ENCODE assay signal across 29 mouse cellular contexts in the genomic region with DNA sequence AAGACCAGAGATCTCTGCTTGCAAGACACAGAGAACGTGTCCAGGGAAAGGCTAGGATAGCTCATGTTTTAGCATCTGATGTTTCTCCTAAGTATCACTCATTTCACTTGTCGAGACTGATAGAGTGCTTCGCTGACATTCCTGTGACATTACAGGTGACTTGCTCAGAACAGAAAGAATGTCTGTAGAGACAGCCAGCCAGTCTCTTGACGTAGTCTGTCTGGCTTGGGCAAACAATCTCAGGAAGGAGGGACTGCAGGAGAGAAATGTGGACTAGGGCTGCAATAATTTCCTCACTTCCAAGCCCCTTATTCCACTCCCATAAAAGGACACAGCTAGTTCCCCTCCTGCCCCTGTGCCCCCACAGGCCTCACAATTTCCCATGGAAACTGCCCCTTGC. TPM values are rescaled to one million over a fixed set of nuclear protein-coding genes. Genes with fewer than 3 reads are reported as not detected.
A peak's percentile ranks its signal among the peaks of the same experiment; 100 is the strongest.
DNase-seq lines count a peak whose midpoint lies in the region; ATAC-seq and TF ChIP-seq lines count a peak whose summit lies in the region.
"Had no signal": no experiment of that assay in that cellular context is flagged by ENCODE, and none has a peak within 500 bp of the region (broad histone marks: within the 10 kb centered on the region; RNA-seq: fewer than 3 reads in every experiment).

No protein-coding gene starts in this region.

- TF ChIP-seq POLR2A in embryonic fibroblast, embryonic 13.5 days (IDR thresholded peaks at IDR 0.05; ENCODE audit: low read depth, low read length) = no peak

- H3K4me2 ChIP-seq in heart, embryonic 13.5 days = no peak overlapping the region
- H3K4me2 ChIP-seq in lung, embryonic 16.5 days (ENCODE audit: low read depth, low read length) = no peak overlapping the region
- H3K4me2 ChIP-seq in intestine, postnatal 0 days (replicated peaks; ENCODE audit: low read depth) = no peak overlapping the region
- H3K4me2 ChIP-seq: embryonic facial prominence, embryonic 12.5 days; forebrain, embryonic 12.5 days had no signal

- H3K9me3 ChIP-seq in heart, embryonic 13.5 days = no peaks in the 10 kb centered on the region
- H3K9me3 ChIP-seq in heart, embryonic 10.5 days = no peaks in the 10 kb centered on the region
- H3K9me3 ChIP-seq in lung, embryonic 16.5 days (ENCODE audit: control insufficient read depth, low read length) = no peaks in the 10 kb centered on the region
- H3K9me3 ChIP-seq in intestine, postnatal 0 days (ENCODE audit: control insufficient read depth) = no peaks in the 10 kb centered on the region
- H3K9me3 ChIP-seq: embryonic facial prominence, embryonic 10.5 days; embryonic facial prominence, embryonic 12.5 days; forebrain, embryonic 10.5 days; forebrain, embryonic 12.5 days; G1E had no signal

- H3K27me3 ChIP-seq in heart, embryonic 13.5 days (replicated peaks) = no peaks in the 10 kb centered on the region
- no peaks in the 10 kb centered on the region for H3K27me3 ChIP-seq in heart, embryonic 10.5 days (ENCODE audit: insufficient read depth, poor library complexity, severe bottlenecking)
- no peaks in the 10 kb centered on the region for H3K27me3 ChIP-seq in lung, embryonic 16.5 days (ENCODE audit: control insufficient read depth, insufficient read depth, low read depth, low read length)
- H3K27me3 ChIP-seq in intestine, postnatal 0 days (replicated peaks; ENCODE audit: control insufficient read depth, insufficient read depth, low read length) = no peaks in the 10 kb centered on the region
- H3K27me3 ChIP-seq: CH12.LX; embryonic facial prominence, embryonic 12.5 days; forebrain, embryonic 12.5 days; Patski had no signal

- H3K4me3 ChIP-seq in heart, embryonic 13.5 days = no peak overlapping the region
- no peak overlapping the region for H3K4me3 ChIP-seq in heart, embryonic 10.5 days
- no peak overlapping the region for H3K4me3 ChIP-seq in lung, embryonic 16.5 days (ENCODE audit: low read length)
- no peak overlapping the region for H3K4me3 ChIP-seq in embryonic fibroblast, embryonic 13.5 days (ENCODE audit: insufficient read depth, low read length)
- H3K4me3 ChIP-seq in intestine, postnatal 0 days (ENCODE audit: low read depth, low read length) = no peak overlapping the region
- H3K4me3 ChIP-seq: embryonic facial prominence, embryonic 10.5 days; embryonic facial prominence, embryonic 12.5 days; erythroblast, embryonic 14.5 days; forebrain, embryonic 10.5 days; forebrain, embryonic 12.5 days had no signal

- TF ChIP-seq CTCF in embryonic fibroblast, embryonic 13.5 days (IDR thresholded peaks at IDR 0.05; ENCODE audit: borderline replicate concordance, insufficient read depth, low read length) = no peak
- no peak for TF ChIP-seq CTCF in intestine, postnatal 0 days (IDR thresholded peaks at IDR 0.05; ENCODE audit: low read depth)

- 0 out of 2 replicates have a peak overlapping the region, but pooled peaks have one; percentile 5 for H3K27ac ChIP-seq in heart, embryonic 13.5 days (replicated peaks)
- no peak overlapping the region for H3K27ac ChIP-seq in heart, embryonic 10.5 days
- no peak overlapping the region for H3K27ac ChIP-seq in lung, embryonic 16.5 days (ENCODE audit: low read length)
- peak overlapping the region; percentile 60; the same call in 1 of the 2 replicates for H3K27ac ChIP-seq in embryonic fibroblast, embryonic 13.5 days (ENCODE audit: insufficient read depth, low read length)
- no peak overlapping the region for H3K27ac ChIP-seq in intestine, postnatal 0 days (ENCODE audit: low read depth, low read length)
- H3K27ac ChIP-seq: embryonic facial prominence, embryonic 10.5 days; embryonic facial prominence, embryonic 12.5 days; forebrain, embryonic 10.5 days; forebrain, embryonic 12.5 days had no signal

- peaks cover 7% of the 10 kb centered on the region; the same call in 1 of the 2 replicates for H3K4me1 ChIP-seq in heart, embryonic 13.5 days
- peaks cover 4% of the 10 kb centered on the region; the same call in 1 of the 2 replicates for H3K4me1 ChIP-seq in heart, embryonic 10.5 days
- no peaks in the 10 kb centered on the region for H3K4me1 ChIP-seq in lung, embryonic 16.5 days (replicated peaks; ENCODE audit: control insufficient read depth, insufficient read depth, low read length)
- H3K4me1 ChIP-seq in embryonic fibroblast, embryonic 13.5 days (ENCODE audit: control insufficient read depth, insufficient read depth, low read length) = peaks cover 6% of the 10 kb centered on the region; the same call in 1 of the 2 replicates
- no peaks in the 10 kb centered on the region for H3K4me1 ChIP-seq in intestine, postnatal 0 days (replicated peaks; ENCODE audit: control insufficient read depth, insufficient read depth, low read length)
- H3K4me1 ChIP-seq: embryonic facial prominence, embryonic 12.5 days; forebrain, embryonic 12.5 days had no signal

- H3K9ac ChIP-seq in heart, embryonic 13.5 days = no peak overlapping the region
- H3K9ac ChIP-seq in lung, embryonic 16.5 days (ENCODE audit: low read length) = no peak overlapping the region
- H3K9ac ChIP-seq in intestine, postnatal 0 days (ENCODE audit: low read depth, low read length) = no peak overlapping the region
- H3K9ac ChIP-seq: embryonic facial prominence, embryonic 12.5 days; forebrain, embryonic 12.5 days had no signal

- 41% methylated on average over 4 of the region's 4 CpGs for WGBS in heart, embryonic 13.5 days
- 49% methylated on average over 4 of the region's 4 CpGs for WGBS in heart, embryonic 10.5 days
- WGBS in lung, embryonic 16.5 days = 32% methylated on average over 4 of the region's 4 CpGs
- WGBS in intestine, postnatal 0 days = 45% methylated on average over 4 of the region's 4 CpGs

- DNase-seq in heart, embryonic 10.5 days (ENCODE audit: low spot score) = no peak
- no peak for DNase-seq in lung, postnatal 25 days (ENCODE audit: low spot score)
- peak; percentile 21 for DNase-seq in lung, postnatal 36 days
- no peak for DNase-seq in lung, postnatal 14 days
- DNase-seq: adrenal gland, adult 8-10 months; adrenal gland, postnatal 14 days; adrenal gland, postnatal 36 days; B cell, adult 2 months; cerebellum, adult 11-12 months; cerebellum, adult 2 months; cerebellum, adult 9-10 months; cerebellum, postnatal 10 days; cerebellum, postnatal 25 days had no signal

- ATAC-seq in heart, embryonic 13.5 days (ENCODE audit: extremely low read depth, insufficient number of reproducible peaks, low FRiP score, low TSS enrichment) = no peak
- 0 out of 2 replicates have a peak, but pooled peaks have one; percentile 38 for ATAC-seq in lung, embryonic 16.5 days (ENCODE audit: low read depth)
- no peak for ATAC-seq in intestine, postnatal 0 days
- ATAC-seq: activated CD4-positive, CD25-positive, alpha-beta regulatory T cell, adult 4 months; CD4-positive, CD25-positive, alpha-beta regulatory T cell, adult 4 months; forebrain, embryonic 14.5 days; forebrain, embryonic 16.5 days; Patski had no signal

- H3K36me3 ChIP-seq in heart, embryonic 13.5 days = no peaks in the 10 kb centered on the region
- H3K36me3 ChIP-seq in heart, embryonic 10.5 days = no peaks in the 10 kb centered on the region
- H3K36me3 ChIP-seq in lung, embryonic 16.5 days (ENCODE audit: control insufficient read depth, insufficient read depth, low read length) = no peaks in the 10 kb centered on the region
- H3K36me3 ChIP-seq in intestine, postnatal 0 days (ENCODE audit: control insufficient read depth, insufficient read depth) = no peaks in the 10 kb centered on the region
- H3K36me3 ChIP-seq: embryonic facial prominence, embryonic 10.5 days; embryonic facial prominence, embryonic 12.5 days; forebrain, embryonic 10.5 days; forebrain, embryonic 12.5 days; G1E had no signal

RNA-seq across cellular contexts. Expression of a gene that starts 11.1 kb away (rescaled TPM):
- 62.9 and 70.6 TPM in 2 replicates for polyA plus RNA-seq in heart, embryonic 13.5 days (2015; fragmentation: Nextera tagmentation; extraction: Ambion mirVana)
- polyA plus RNA-seq in heart, embryonic 10.5 days (2016; fragmentation: Nextera tagmentation; extraction: Ambion mirVana) = 75.6 and 99.1 TPM in 2 replicates
- 123 and 131 TPM in 2 replicates for polyA plus RNA-seq in lung, embryonic 16.5 days (2015; fragmentation: Nextera tagmentation; extraction: Ambion mirVana)
- polyA plus RNA-seq in embryonic fibroblast, embryonic 13.5 days (2011; ENCODE audit: insufficient read length, low read depth, missing spikeins) = 101 and 121 TPM in 2 replicates
- polyA plus RNA-seq in intestine, postnatal 0 days (2015; fragmentation: Nextera tagmentation; extraction: Ambion mirVana) = 32.6 and 33.5 TPM in 2 replicates

RNA-seq across cellular contexts. Expression of a gene that starts 18.8 kb away (rescaled TPM):
- polyA plus RNA-seq in heart, embryonic 13.5 days (2015; fragmentation: Nextera tagmentation; extraction: Ambion mirVana) = 6.8 and 7.8 TPM in 2 replicates
- 2.2 and 2.9 TPM in 2 replicates for polyA plus RNA-seq in heart, embryonic 10.5 days (2016; fragmentation: Nextera tagmentation; extraction: Ambion mirVana)
- 1.8 and 1.9 TPM in 2 replicates for polyA plus RNA-seq in lung, embryonic 16.5 days (2015; fragmentation: Nextera tagmentation; extraction: Ambion mirVana)
- polyA plus RNA-seq in embryonic fibroblast, embryonic 13.5 days (2011; ENCODE audit: insufficient read length, low read depth, missing spikeins) = 0.32 and 0.47 TPM in 2 replicates
- polyA plus RNA-seq in intestine, postnatal 0 days (2015; fragmentation: Nextera tagmentation; extraction: Ambion mirVana) = 2.2 and 3.2 TPM in 2 replicates

Comparison
In these comparisons a context has a peak if more than half of its experiments do, and no peak if none do; other contexts are left out.
1. H3K27ac ChIP-seq: peak in heart, embryonic 13.5 days (single experiment) and embryonic fibroblast, embryonic 13.5 days (single experiment); none in heart, embryonic 10.5 days (single experiment), lung, embryonic 16.5 days (single experiment) and intestine, postnatal 0 days (single experiment).